Mouse (Mus musculus) myocyte (in vitro differentiated cells): Measurements from ENCODE around the gene Tln2. TPM values are rescaled to one million over a fixed set of nuclear protein-coding genes. Genes with fewer than 3 reads are reported as not detected.

ENCODE experiments used
- H3K27me3 ChIP-seq: one replicate; pipeline ENCODE4 v1.6.1; 2011; ENCODE audit not compliant: control insufficient read depth, insufficient read depth, insufficient read length
- H3K36me3 ChIP-seq: one replicate; pipeline ENCODE4 v1.6.1; 2011; ENCODE audit not compliant: control insufficient read depth, insufficient read depth
- H3K4me2 ChIP-seq: one replicate; pipeline ENCODE4 v1.6.1; 2011; ENCODE audit warnings: low read depth, control low read depth
- H3K4me3 ChIP-seq: one replicate; pipeline ENCODE4 v1.5.1; 2011; ENCODE audit warnings: mild to moderate bottlenecking, control low read depth, moderate library complexity
- H3K79me2 ChIP-seq: one replicate; pipeline ENCODE4 v1.6.1; 2011; ENCODE audit not compliant: control insufficient read depth, insufficient read depth
- H3ac ChIP-seq: one replicate; pipeline ENCODE4 v1.6.1; 2011; ENCODE audit not compliant: control insufficient read depth, insufficient read length
- CEBPB ChIP-seq: IDR thresholded peaks from 2 replicates; pipeline ENCODE4 v1.6.1; 2011; ENCODE audit warnings: mild to moderate bottlenecking, moderate library complexity; ENCODE audit not compliant: poor library complexity, insufficient read depth, severe bottlenecking
- E2F4 ChIP-seq: IDR thresholded peaks from one replicate; pipeline ENCODE4 v1.6.1; 2011; ENCODE audit warnings: mild to moderate bottlenecking, control low read depth, moderate library complexity; ENCODE audit not compliant: insufficient read depth
- MAX ChIP-seq: IDR thresholded peaks from one replicate; pipeline ENCODE4 v1.6.1; 2011; ENCODE audit warnings: low read depth, mild to moderate bottlenecking, control low read depth
- MYOD1 ChIP-seq, 3 experiments: IDR thresholded peaks; one replicate each; pipeline ENCODE4 v1.6.1; 2011; ENCODE audit warnings: control low read depth in 2 of 3, low read depth in 2 of 3, mild to moderate bottlenecking in 2 of 3, moderate library complexity in 1 of 3; ENCODE audit not compliant: insufficient read length in 2 of 3, control insufficient read depth in 1 of 3
- MYOG ChIP-seq, 3 experiments: IDR thresholded peaks; one replicate each; pipeline ENCODE4 v1.6.1; 2011; ENCODE audit warnings: control low read depth in 2 of 3, low read depth in 2 of 3, mild to moderate bottlenecking in 2 of 3; ENCODE audit not compliant: insufficient read length in 2 of 3, control insufficient read depth in 1 of 3, insufficient read depth in 1 of 3
- POLR2A ChIP-seq: IDR thresholded peaks from one replicate; pipeline ENCODE4 v1.6.1; 2011; ENCODE audit warnings: low read depth, mild to moderate bottlenecking, control low read depth, moderate library complexity; ENCODE audit not compliant: insufficient read length
- POLR2AphosphoS2 ChIP-seq: IDR thresholded peaks from one replicate; pipeline ENCODE4 v1.6.1; 2011; ENCODE audit warnings: low read depth, control low read depth; ENCODE audit not compliant: insufficient read length
- REST ChIP-seq: IDR thresholded peaks from one replicate; pipeline ENCODE4 v1.6.1; 2011; ENCODE audit warnings: mild to moderate bottlenecking, control low read depth, moderate library complexity; ENCODE audit not compliant: insufficient read depth, insufficient read length
- SRF ChIP-seq: IDR thresholded peaks from one replicate; pipeline ENCODE4 v1.6.1; 2011; ENCODE audit warnings: low read depth; ENCODE audit not compliant: control insufficient read depth, insufficient read length
- TCF12 ChIP-seq: IDR thresholded peaks from one replicate; pipeline ENCODE4 v1.6.1; 2011; ENCODE audit warnings: mild to moderate bottlenecking, control low read depth; ENCODE audit not compliant: poor library complexity, insufficient read depth, severe bottlenecking
- TCF3 ChIP-seq: IDR thresholded peaks from one replicate; pipeline ENCODE4 v1.6.1; 2011; ENCODE audit warnings: low read depth, control low read depth; ENCODE audit not compliant: insufficient read length
- USF1 ChIP-seq: IDR thresholded peaks from one replicate; pipeline ENCODE4 v1.6.1; 2011; ENCODE audit warnings: low read depth, mild to moderate bottlenecking, control low read depth, moderate library complexity
- polyA plus RNA-seq: library from polyadenylated mRNA; unstranded; fragments of >200 nt; fragmentation: generic; extraction: Trizol; gene quantifications from one replicate; pipeline ENCODE4 v1.2.1, GENCODE M21; 2012; ENCODE audit warnings: missing spikeins

The Tln2 gene
- polyA plus RNA-seq, 1 experiment = 28.6 TPM

DNA sequence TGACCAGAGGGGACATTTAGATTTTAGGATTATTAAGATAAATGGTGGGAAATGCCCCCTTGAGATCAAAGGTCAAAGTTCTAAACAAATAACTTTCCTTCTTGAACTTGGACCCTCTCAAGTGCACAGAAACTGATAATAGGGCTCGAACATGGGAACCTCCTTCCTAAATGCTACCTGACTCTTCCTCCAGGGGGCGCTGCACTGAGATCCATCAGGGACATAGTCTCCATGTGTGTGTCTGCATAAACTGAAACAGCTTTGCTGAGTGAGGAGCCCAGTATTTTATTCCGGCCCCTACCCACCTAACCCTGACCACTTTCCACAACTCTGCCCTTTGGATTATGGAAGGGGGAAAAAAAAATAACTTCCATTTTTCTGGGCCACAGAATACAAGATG lies 339.1 kb downstream of the Tln2 start:
- Histone ChIP-seq H3K79me2 (no peaks in the 10 kb centered on the region), H3K4me2 (no peak overlapping the region), H3ac (no peak overlapping the region), H3K27me3 (no peaks in the 10 kb centered on the region), H3K36me3 (peaks cover 10% of the 10 kb centered on the region), H3K4me3 (no peak overlapping the region)
- TF ChIP-seq MYOD1 (IDR thresholded peaks at IDR 0.05; ENCODE audit: control insufficient read depth in 1 of 3, insufficient read length in 2 of 3, low read depth in 2 of 3) (no peak), CEBPB (no peak), E2F4 (no peak), POLR2A (no peak), TCF3 (no peak), MYOG (IDR thresholded peaks at IDR 0.05; ENCODE audit: control insufficient read depth in 1 of 3, insufficient read depth in 1 of 3, insufficient read length in 2 of 3, low read depth in 2 of 3) (no peak), POLR2AphosphoS2 (no peak), USF1 (no peak)

DNA sequence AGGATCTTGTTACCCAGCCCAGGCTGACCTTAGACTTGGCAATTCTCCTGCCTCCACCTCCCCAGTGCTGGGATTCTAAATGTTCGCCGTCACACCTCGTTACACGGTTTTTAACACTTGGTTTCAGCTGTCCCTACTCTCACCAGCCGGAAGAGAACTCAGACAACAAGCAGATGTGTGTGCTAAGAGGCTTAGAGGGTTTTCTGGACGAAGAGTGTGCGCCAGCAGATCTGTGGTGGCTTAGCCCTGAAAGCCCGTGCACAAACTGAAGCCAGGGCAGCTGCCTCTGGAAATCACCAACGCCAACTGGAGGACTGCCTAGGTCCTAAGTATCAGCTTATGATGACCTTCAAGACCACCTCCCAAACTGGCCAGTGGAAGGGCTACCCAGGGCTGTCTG lies 341.5 kb downstream of the Tln2 start:
- Histone ChIP-seq H3K4me3 (no peak overlapping the region), H3ac (no peak overlapping the region), H3K27me3 (no peaks in the 10 kb centered on the region), H3K4me2 (no peak overlapping the region), H3K36me3 (peaks cover 3% of the 10 kb centered on the region), H3K79me2 (no peaks in the 10 kb centered on the region)
- no peak for TF ChIP-seq USF1
- TF ChIP-seq TCF12 = no peak
- peak in 2 of 3 experiments; percentile 12 to 25 for TF ChIP-seq MYOD1 (IDR thresholded peaks at IDR 0.05; ENCODE audit: control insufficient read depth in 1 of 3, insufficient read length in 2 of 3, low read depth in 2 of 3)

DNA sequence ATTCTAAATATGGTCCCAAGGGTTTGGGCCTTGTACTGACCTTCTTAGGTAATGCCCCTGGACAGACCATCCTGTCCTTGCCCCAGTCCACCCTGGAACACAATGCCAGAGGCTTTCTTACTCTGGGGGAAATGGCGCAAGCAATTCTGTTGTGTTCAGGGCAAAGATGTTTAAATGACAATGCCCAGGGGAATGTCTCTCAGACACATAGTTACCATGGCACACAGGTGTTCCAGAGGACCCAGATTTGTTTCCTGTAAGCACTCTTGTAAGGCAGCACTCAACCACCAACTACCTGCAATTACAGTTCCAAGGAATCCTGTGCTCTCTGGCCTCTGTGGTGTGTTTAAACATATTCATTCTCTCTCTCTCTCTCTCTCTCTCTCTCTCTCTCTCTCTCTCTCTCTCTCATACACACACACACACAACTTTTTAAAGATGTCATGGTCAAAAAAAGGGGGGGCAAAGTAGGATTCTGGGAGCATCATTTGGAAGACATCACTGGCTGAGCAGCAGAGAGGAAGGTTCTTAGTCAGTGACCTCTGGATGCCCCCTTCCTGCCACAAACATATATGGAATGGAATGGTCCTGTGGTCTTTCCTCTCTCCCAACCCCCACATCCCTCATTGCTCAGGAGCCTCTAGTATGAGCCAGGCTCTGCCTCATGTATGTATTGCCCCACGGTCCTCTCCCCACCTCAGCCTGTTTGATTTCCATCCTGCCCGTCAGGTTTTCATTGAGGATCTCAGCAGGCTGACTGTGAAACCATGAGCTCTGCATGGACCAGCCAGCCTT lies 345.1 kb downstream of the Tln2 start:
- no peaks in the 10 kb centered on the region for H3K79me2 ChIP-seq

DNA sequence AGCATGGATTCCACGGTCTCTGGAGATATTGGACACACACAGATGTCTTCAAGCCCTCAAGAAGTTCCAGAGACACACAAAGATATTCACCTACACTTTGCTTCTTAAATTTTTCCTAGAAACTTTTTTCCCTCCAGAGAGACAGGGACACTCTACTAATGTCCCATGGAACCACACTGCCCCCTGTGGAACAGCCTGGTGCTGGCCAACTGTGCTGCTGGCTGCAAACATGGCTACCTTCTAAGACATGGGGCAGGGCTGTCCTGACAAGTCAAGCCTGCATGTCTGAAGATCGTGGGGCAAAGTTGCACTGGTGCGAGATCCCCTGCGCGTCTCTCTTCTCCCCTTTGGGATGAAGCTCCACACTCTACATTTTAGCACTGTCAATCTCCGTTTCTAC lies 346.2 kb downstream of the Tln2 start:
- Histone ChIP-seq H3K4me2 (no peak overlapping the region), H3K79me2 (no peaks in the 10 kb centered on the region), H3ac (no peak overlapping the region), H3K4me3 (no peak overlapping the region), H3K36me3 (no peaks in the 10 kb centered on the region), H3K27me3 (no peaks in the 10 kb centered on the region)
- TF ChIP-seq MYOD1 (IDR thresholded peaks at IDR 0.05; ENCODE audit: control insufficient read depth in 1 of 3, insufficient read length in 2 of 3, low read depth in 2 of 3) (peak in 1 of 3 experiments; percentile 49), REST (no peak), MAX (no peak), TCF12 (no peak), MYOG (IDR thresholded peaks at IDR 0.05; ENCODE audit: control insufficient read depth in 1 of 3, insufficient read depth in 1 of 3, insufficient read length in 2 of 3, low read depth in 2 of 3) (peak in 1 of 3 experiments; percentile 32), TCF3 (no peak), POLR2A (no peak), SRF (no peak)

More for the DNA sequence above, 345.1 kb downstream of the Tln2 start:
- H3K4me3 ChIP-seq = no peak overlapping the region
- H3K36me3 ChIP-seq = peaks cover under 1% of the 10 kb centered on the region
- TF ChIP-seq TCF12 (no peak), REST (no peak), USF1 (no peak)
- no peak overlapping the region for H3K4me2 ChIP-seq
- H3K27me3 ChIP-seq = no peaks in the 10 kb centered on the region
- H3ac ChIP-seq = no peak overlapping the region

DNA sequence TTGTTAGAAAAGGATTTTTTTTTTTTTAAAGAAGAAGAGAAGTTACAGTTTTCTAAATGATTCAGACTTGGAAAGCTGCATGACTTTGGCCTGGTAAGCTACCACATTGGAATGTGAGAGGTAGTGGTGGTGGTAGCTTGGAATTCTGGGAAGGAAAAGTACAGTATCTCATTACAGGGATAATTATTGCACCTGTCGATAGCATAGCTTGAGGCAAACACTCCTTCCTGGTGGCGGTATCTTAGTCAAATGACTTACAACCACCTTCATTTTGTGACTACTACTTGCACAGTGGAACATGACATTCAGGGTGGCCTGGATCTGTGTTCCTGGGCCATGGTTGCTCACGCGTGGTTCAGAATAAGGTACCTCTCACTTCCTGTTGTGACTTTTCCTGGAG lies 348.3 kb downstream of the Tln2 start:
- TF ChIP-seq SRF = no peak
- TF ChIP-seq MYOD1 (IDR thresholded peaks at IDR 0.05; ENCODE audit: control insufficient read depth in 1 of 3, insufficient read length in 2 of 3, low read depth in 2 of 3) = peak in 2 of 3 experiments; percentile 73
- no peak for TF ChIP-seq CEBPB
- Histone ChIP-seq H3K4me3 (no peak overlapping the region), H3K36me3 (no peaks in the 10 kb centered on the region), H3K4me2 (no peak overlapping the region), H3K79me2 (no peaks in the 10 kb centered on the region), H3K27me3 (no peaks in the 10 kb centered on the region), H3ac (no peak overlapping the region)
